Mouse (Mus musculus): ENCODE measurements around the gene Eif2d. TPM values are rescaled to one million over a fixed set of nuclear protein-coding genes. Genes with fewer than 3 reads are reported as not detected.

Eif2d gene
- polyA plus RNA-seq, 1 experiment from 2014 or later, result 55.7 TPM

DNA sequence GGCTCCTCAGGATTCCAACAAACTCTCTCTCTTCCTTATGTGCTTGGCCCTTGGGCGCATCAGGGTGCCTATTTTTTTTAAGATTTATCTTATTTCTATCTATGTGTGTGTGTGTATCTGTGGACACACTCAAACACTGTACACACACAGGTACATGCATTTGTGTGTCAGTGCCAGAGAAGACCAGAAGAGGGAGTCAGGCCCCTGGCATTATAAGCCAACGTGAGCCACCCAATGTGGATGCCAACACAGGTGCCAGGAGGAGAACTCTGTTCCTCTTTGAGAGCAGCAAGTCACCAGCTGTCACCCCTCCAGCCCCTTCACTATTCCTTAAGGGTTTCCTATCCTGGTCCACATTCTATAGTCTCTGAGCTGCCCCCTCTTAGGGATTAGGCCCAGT, 34.0 kb upstream of the Eif2d start:
- no peak overlapping the region for H3K4me2 ChIP-seq
- no peaks in the 10 kb centered on the region for H3K9me3 ChIP-seq (ENCODE audit: control insufficient read depth, low read length)
- H3K4me3 ChIP-seq (ENCODE audit: low read depth, low read length), result no peak overlapping the region
- 67% methylated on average over 2 of the region's 2 CpGs for WGBS
- H3K27ac ChIP-seq (ENCODE audit: low read depth, low read length), result no peak overlapping the region
- no peak for ATAC-seq (ENCODE audit: low FRiP score)
- no peaks in the 10 kb centered on the region for H3K36me3 ChIP-seq (ENCODE audit: control insufficient read depth, insufficient read depth, low read length)
- no peak overlapping the region for H3K9ac ChIP-seq (ENCODE audit: low read length)
- no peak for DNase-seq (ENCODE audit: low spot score, missing footprints)
- peaks cover 5% of the 10 kb centered on the region; the same call in 1 of the 2 replicates for H3K4me1 ChIP-seq (ENCODE audit: control insufficient read depth, insufficient read depth, low read length)
- H3K27me3 ChIP-seq (ENCODE audit: control insufficient read depth, insufficient read depth, low read length), result no peaks in the 10 kb centered on the region

DNA sequence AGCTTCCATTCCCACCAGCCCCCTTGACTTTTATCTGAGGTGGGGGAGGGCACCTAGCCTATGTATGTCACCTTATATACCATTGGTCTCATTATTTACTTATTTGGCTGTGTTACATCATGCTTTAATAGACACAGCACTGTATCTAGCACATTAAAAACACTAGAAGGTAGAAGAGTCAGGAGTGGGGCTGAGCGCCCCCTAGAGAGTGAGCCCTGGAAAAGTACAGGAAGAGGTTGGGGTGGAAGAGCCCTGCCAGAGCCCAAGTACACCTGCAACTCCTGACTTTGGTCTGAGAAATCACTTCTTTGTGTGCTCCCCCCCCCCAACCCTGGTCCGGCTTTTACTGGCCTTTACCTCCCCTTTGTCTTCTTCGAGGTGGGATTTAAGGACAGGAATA, 31.0 kb upstream of the Eif2d start:
- no peak overlapping the region for H3K4me2 ChIP-seq
- no peaks in the 10 kb centered on the region for H3K4me1 ChIP-seq (ENCODE audit: control insufficient read depth, insufficient read depth, low read length)
- DNase-seq (ENCODE audit: low spot score, missing footprints) (no peak), ATAC-seq (ENCODE audit: low FRiP score) (no peak)
- no peaks in the 10 kb centered on the region for H3K9me3 ChIP-seq (ENCODE audit: control insufficient read depth, low read length)
- no peak overlapping the region for H3K4me3 ChIP-seq (ENCODE audit: low read depth, low read length)
- WGBS, result 51% methylated on average over 3 of the region's 3 CpGs
- no peaks in the 10 kb centered on the region for H3K36me3 ChIP-seq (ENCODE audit: control insufficient read depth, insufficient read depth, low read length)
- no peak overlapping the region for H3K9ac ChIP-seq (ENCODE audit: low read length)
- no peaks in the 10 kb centered on the region for H3K27me3 ChIP-seq (ENCODE audit: control insufficient read depth, insufficient read depth, low read length)
- no peak overlapping the region for H3K27ac ChIP-seq (ENCODE audit: low read depth, low read length)

DNA sequence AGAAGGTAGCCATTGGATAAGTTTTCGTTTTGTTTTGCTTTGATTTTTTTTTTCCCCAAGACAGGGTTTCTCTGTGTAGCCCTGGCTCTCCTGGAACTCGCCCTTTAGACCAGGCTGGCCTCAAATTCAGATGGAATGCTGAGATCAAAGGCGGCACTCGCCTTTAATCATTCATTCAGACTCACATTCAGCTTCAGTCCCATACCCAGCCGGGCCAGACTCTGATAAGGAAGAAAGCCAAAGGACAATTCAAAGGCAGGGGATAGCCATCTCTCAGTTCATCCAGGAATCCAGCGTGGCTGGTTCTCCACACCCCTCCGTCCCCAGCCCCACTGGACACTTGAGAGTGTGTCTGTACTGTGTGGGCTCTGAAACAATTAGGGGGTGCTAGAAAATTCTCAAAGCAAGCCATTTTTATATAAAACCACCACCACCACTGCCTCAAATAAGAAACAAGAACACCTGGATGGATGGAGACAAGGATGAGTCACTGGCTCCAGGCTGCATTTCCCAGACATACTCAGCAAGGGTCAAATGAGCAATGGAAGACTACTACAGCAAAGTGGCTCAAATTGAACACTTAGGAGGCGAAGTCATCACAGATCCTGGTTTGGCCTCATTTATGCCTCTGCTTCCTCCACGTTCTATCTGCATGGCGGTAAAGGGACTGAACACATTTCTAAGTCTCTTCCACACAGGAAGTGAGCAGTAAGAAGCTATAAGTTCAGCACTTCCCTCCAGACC, 29.3 kb upstream of the Eif2d start:
- Histone ChIP-seq H3K4me2 (no peak overlapping the region), H3K4me3 (ENCODE audit: low read depth, low read length) (no peak overlapping the region), H3K27me3 (ENCODE audit: control insufficient read depth, insufficient read depth, low read length) (no peaks in the 10 kb centered on the region), H3K36me3 (ENCODE audit: control insufficient read depth, insufficient read depth, low read length) (peaks cover 7% of the 10 kb centered on the region), H3K4me1 (ENCODE audit: control insufficient read depth, insufficient read depth, low read length) (no peaks in the 10 kb centered on the region), H3K9ac (ENCODE audit: low read length) (no peak overlapping the region), H3K9me3 (ENCODE audit: control insufficient read depth, low read length) (no peaks in the 10 kb centered on the region), H3K27ac (ENCODE audit: low read depth, low read length) (no peak overlapping the region)
- no peak for DNase-seq (ENCODE audit: low spot score, missing footprints)
- WGBS, result 73% methylated on average over 10 of the region's 10 CpGs
- ATAC-seq (ENCODE audit: low FRiP score), result no peak

DNA sequence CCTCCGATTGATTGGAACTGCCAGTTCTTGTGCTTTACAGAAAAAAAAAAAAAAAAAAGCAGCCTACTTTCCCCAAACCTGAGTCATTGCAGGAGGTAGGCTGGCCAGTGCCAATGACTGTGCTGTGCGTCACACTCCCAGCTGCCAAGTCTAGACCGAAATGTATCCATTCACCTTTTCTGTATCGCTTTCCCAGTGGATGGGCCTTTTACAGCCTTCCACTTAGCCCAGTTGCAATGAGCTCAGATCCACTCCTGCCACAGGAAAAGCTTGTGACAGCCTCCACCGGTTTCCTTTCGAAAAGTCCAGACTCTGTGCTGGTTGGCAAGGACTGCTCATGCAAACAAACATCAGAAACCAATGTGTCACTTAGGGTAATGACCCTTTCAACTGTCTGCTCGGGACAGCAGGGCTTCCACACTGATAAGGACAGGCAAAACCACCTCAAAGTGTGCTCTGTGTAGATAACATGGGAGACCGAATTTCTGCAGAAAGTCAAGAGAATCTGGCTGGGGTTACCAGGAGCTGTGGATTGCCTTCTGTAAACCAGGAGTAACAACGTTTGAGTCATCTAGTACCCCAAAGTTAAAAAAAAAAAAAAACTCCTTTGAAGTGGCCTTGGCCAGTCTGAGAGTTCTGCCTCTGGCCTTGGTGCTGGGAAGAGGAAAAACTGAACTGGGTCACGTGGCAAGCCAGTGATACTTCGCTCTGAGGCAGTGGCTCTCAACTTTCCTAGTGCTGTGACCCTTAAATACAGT, 26.8 kb upstream of the Eif2d start:
- H3K36me3 ChIP-seq (ENCODE audit: control insufficient read depth, insufficient read depth, low read length), result peaks cover 26% of the 10 kb centered on the region
- H3K4me3 ChIP-seq (ENCODE audit: low read depth, low read length), result no peak overlapping the region
- H3K9me3 ChIP-seq (ENCODE audit: control insufficient read depth, low read length), result no peaks in the 10 kb centered on the region
- no peaks in the 10 kb centered on the region for H3K27me3 ChIP-seq (ENCODE audit: control insufficient read depth, insufficient read depth, low read length)
- DNase-seq (ENCODE audit: low spot score, missing footprints) (no peak), ATAC-seq (ENCODE audit: low FRiP score) (no peak)
- H3K9ac ChIP-seq (ENCODE audit: low read length), result no peak overlapping the region
- no peak overlapping the region for H3K4me2 ChIP-seq
- no peak overlapping the region for H3K27ac ChIP-seq (ENCODE audit: low read depth, low read length)
- H3K4me1 ChIP-seq (ENCODE audit: control insufficient read depth, insufficient read depth, low read length), result no peaks in the 10 kb centered on the region
- WGBS, result 85% methylated on average over 11 of the region's 11 CpGs

DNA sequence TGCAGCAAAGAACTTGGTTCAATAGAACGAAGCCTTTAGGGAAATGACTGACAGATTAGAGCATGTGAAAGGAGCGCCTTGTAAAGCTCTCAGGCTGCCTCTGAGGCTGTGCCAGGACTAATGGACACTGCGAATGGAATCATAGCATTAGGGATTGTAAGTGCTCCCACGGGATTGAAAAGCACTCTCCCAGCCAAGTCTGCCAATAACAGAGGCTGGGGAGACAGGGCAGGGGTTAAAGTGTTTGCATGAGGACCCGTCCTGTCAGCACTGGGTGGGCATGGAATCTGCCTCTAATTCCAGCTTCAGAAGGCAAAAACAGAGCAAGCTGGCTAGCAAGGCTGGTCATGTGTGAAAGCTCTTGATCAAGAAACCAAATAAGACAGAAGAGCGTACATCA, 18.8 kb upstream of the Eif2d start:
- H3K36me3 ChIP-seq (ENCODE audit: control insufficient read depth, insufficient read depth, low read length), result peaks cover 16% of the 10 kb centered on the region
- no peaks in the 10 kb centered on the region for H3K9me3 ChIP-seq (ENCODE audit: control insufficient read depth, low read length)
- DNase-seq (ENCODE audit: low spot score, missing footprints) (peak; percentile 82), ATAC-seq (ENCODE audit: low FRiP score) (no peak)
- no peak overlapping the region for H3K4me3 ChIP-seq (ENCODE audit: low read depth, low read length)
- no peak overlapping the region for H3K9ac ChIP-seq (ENCODE audit: low read length)
- peaks cover 31% of the 10 kb centered on the region for H3K4me1 ChIP-seq (ENCODE audit: control insufficient read depth, insufficient read depth, low read length)
- H3K27ac ChIP-seq (ENCODE audit: low read depth, low read length), result no peak overlapping the region
- no peaks in the 10 kb centered on the region for H3K27me3 ChIP-seq (ENCODE audit: control insufficient read depth, insufficient read depth, low read length)
- 55% methylated on average over 6 of the region's 6 CpGs for WGBS
- 0 out of 2 replicates have a peak overlapping the region, but pooled peaks have one; percentile 15 for H3K4me2 ChIP-seq

DNA sequence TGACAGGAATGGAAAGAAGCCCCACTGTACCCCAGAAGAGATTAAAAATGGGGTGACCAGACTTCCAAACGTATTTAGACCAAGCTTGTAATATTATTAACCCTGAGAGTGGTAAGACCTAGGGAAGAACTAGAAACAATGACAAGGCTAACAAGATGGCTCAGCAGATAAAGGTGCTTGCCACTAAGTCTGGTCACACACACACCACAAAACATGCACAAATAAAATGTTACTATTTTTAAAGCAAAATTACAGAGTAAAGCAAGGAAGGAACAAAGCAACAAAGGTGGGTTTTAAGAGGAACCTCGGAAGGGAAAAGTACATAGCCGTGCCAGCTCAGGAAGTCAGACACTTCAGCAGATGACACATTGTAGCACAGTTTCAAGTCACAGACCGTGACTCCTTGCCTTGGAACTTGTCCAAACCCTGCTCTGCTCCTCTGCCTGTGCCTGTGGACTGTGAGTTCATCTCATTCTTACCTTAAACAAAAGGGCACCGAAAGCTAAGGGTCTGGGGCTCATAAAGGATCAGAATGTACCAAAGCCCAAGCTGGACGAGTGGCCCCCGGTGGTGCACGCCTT, 17.9 kb upstream of the Eif2d start:
- Histone ChIP-seq H3K9ac (ENCODE audit: low read length) (peak overlapping the region; percentile 27; the same call in 1 of the 2 replicates), H3K4me1 (ENCODE audit: control insufficient read depth, insufficient read depth, low read length) (peaks cover 31% of the 10 kb centered on the region), H3K4me3 (ENCODE audit: low read depth, low read length) (no peak overlapping the region), H3K4me2 (peak overlapping the region; percentile 15; the same call in 1 of the 2 replicates), H3K27ac (ENCODE audit: low read depth, low read length) (no peak overlapping the region), H3K36me3 (ENCODE audit: control insufficient read depth, insufficient read depth, low read length) (peaks cover 8% of the 10 kb centered on the region), H3K9me3 (ENCODE audit: control insufficient read depth, low read length) (no peaks in the 10 kb centered on the region), H3K27me3 (ENCODE audit: control insufficient read depth, insufficient read depth, low read length) (no peaks in the 10 kb centered on the region)
- WGBS, result 67% methylated on average over 8 of the region's 8 CpGs
- ATAC-seq (ENCODE audit: low FRiP score) (no peak), DNase-seq (ENCODE audit: low spot score, missing footprints) (peak; percentile 83)

DNA sequence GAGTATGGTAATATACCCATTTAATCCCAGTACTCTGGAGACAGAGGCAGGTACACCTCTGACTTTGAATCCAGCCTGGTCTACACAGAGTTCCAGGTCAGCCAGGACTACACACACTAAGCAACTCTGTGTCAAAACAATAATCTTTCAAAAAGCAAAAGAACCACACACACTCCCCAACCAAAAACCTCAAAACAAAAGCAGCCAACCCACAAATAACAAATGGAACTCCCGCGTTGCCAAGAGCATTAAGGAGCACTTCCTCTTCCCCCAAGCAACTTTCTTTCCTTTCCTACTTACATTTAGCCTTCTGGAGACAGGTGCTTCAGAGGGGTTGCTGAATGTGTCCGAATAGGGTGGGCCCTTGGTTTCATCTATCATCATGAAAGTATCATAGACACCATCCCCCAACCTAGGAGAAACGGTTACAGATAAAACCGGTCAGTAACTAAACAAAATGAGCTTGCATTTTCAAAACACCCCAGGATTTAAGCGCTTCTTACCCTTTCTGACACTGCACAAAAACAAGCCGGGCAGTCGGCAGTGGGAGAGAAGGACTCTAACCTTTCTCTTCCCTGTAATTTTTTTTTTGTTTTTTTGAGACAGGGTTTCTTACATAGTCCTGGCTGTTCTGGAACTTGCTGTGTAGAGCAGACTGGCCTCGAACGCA, 16.9 kb upstream of the Eif2d start:
- peak; percentile 79 for DNase-seq (ENCODE audit: low spot score, missing footprints)

DNA sequence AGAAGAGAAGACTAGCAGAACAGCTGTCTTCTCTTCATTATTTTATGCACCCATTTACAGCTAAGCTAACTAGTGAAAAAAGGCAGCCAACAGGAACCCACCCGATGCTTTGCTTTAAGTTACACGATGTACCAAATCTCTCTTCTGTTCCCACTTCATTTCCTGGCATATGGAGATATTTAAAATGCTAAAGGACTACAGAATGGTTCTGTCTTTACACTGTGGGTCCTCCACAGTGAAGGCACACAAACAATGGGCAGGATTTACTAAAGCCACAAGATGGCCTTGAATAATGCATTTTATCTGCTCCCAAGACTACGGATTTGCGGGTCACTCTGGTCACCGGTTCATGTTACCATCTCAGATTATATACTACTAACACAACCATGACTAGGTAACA, 15.9 kb upstream of the Eif2d start:
- H3K36me3 ChIP-seq (ENCODE audit: control insufficient read depth, insufficient read depth, low read length), result peaks cover 3% of the 10 kb centered on the region; the same call in 1 of the 2 replicates
- H3K27ac ChIP-seq (ENCODE audit: low read depth, low read length), result peak overlapping the region; percentile 36
- WGBS, result 3% methylated on average over 5 of the region's 5 CpGs
- no peaks in the 10 kb centered on the region for H3K9me3 ChIP-seq (ENCODE audit: control insufficient read depth, low read length)
- peak overlapping the region; percentile 67 for H3K4me2 ChIP-seq
- peaks cover 31% of the 10 kb centered on the region for H3K4me1 ChIP-seq (ENCODE audit: control insufficient read depth, insufficient read depth, low read length)
- peak; percentile 10 for ATAC-seq (ENCODE audit: low FRiP score)
- H3K9ac ChIP-seq (ENCODE audit: low read length), result peak overlapping the region; percentile 54
- peak overlapping the region; percentile 74 for H3K4me3 ChIP-seq (ENCODE audit: low read depth, low read length)
- DNase-seq (ENCODE audit: low spot score, missing footprints), result peak; percentile 90
- no peaks in the 10 kb centered on the region for H3K27me3 ChIP-seq (ENCODE audit: control insufficient read depth, insufficient read depth, low read length)

More for the DNA sequence above, 16.9 kb upstream of the Eif2d start:
- peaks cover 3% of the 10 kb centered on the region; the same call in 1 of the 2 replicates for H3K36me3 ChIP-seq (ENCODE audit: control insufficient read depth, insufficient read depth, low read length)
- ATAC-seq (ENCODE audit: low FRiP score), result no peak
- 89% methylated on average over 10 of the region's 10 CpGs for WGBS
- H3K27ac ChIP-seq (ENCODE audit: low read depth, low read length), result no peak overlapping the region
- H3K4me2 ChIP-seq, result peak overlapping the region; percentile 67
- H3K4me1 ChIP-seq (ENCODE audit: control insufficient read depth, insufficient read depth, low read length), result peaks cover 31% of the 10 kb centered on the region
- H3K9me3 ChIP-seq (ENCODE audit: control insufficient read depth, low read length), result no peaks in the 10 kb centered on the region
- no peak overlapping the region for H3K4me3 ChIP-seq (ENCODE audit: low read depth, low read length)
- H3K9ac ChIP-seq (ENCODE audit: low read length), result no peak overlapping the region
- H3K27me3 ChIP-seq (ENCODE audit: control insufficient read depth, insufficient read depth, low read length), result no peaks in the 10 kb centered on the region
